Mouse (Mus musculus): ENCODE results near the gene Tmem210. TPM values are rescaled to one million over a fixed set of nuclear protein-coding genes. Genes with fewer than 3 reads are reported as not detected.
A peak's percentile ranks its signal among the peaks of the same experiment; 100 is the strongest.
"Not testable (repeated sequence)": the region's sequence is repeated elsewhere in the genome, so short reads cannot be mapped to it uniquely, and the experiment has no call there.

The Tmem210 gene
- polyA plus RNA-seq, 1 experiment from 2014 or later = not detected

GRCm38 (mm10) chr2:25246183-25247072, 41.5 kb upstream of the Tmem210 start, which contains the start of gene AL732309.1:
TSS of gene AL732309.1 (minus strand) at chr2:25246863.
- Histone ChIP-seq H3K4me1 (ENCODE audit: control insufficient read depth, insufficient read depth, low read length) (peaks cover 4% of the 10 kb centered on the region), H3K9ac (ENCODE audit: low read depth, low read length) (no peak within 1 kb of the TSS), H3K27me3 (replicated peaks; ENCODE audit: control insufficient read depth, insufficient read depth, low read length) (peaks cover 10% of the 10 kb centered on the region), H3K27ac (replicated peaks; ENCODE audit: low read depth, low read length) (no peak within 1 kb of the TSS), H3K9me3 (ENCODE audit: control insufficient read depth, low read length) (no peaks in the 10 kb centered on the region), H3K4me2 (ENCODE audit: low read depth, low read length) (no peak within 1 kb of the TSS), H3K36me3 (ENCODE audit: control insufficient read depth, insufficient read depth, low read length) (peaks cover 39% of the 10 kb centered on the region), H3K4me3 (ENCODE audit: low read depth, low read length) (no peak within 1 kb of the TSS)
- DNase-seq (ENCODE audit: low spot score) (no peak), ATAC-seq (ENCODE audit: low read depth) (no peak)
- 89% methylated on average over 10 of the region's 10 CpGs for WGBS

- DNase-seq (ENCODE audit: low spot score) (no peak), ATAC-seq (ENCODE audit: low read depth) (no peak)
- Histone ChIP-seq H3K27ac (replicated peaks; ENCODE audit: low read depth, low read length) (no peak overlapping the region), H3K27me3 (replicated peaks; ENCODE audit: control insufficient read depth, insufficient read depth, low read length) (no peaks in the 10 kb centered on the region), H3K4me2 (ENCODE audit: low read depth, low read length) (no peak overlapping the region), H3K9ac (ENCODE audit: low read depth, low read length) (no peak overlapping the region), H3K4me1 (ENCODE audit: control insufficient read depth, insufficient read depth, low read length) (peaks cover 10% of the 10 kb centered on the region; the same call in 1 of the 2 replicates), H3K4me3 (ENCODE audit: low read depth, low read length) (no peak overlapping the region), H3K36me3 (ENCODE audit: control insufficient read depth, insufficient read depth, low read length) (peaks cover 36% of the 10 kb centered on the region), H3K9me3 (ENCODE audit: control insufficient read depth, low read length) (no peaks in the 10 kb centered on the region)
- 76% methylated on average over 1 of the region's 1 CpGs for WGBS
Observed at GRCm38 (mm10) chr2:25252331-25252730, 35.6 kb upstream of the Tmem210 start.

- 0% methylated on average over 20 of the region's 39 CpGs for WGBS
- peak within 1 kb of the TSS; percentile 77 for H3K9ac ChIP-seq (ENCODE audit: low read depth, low read length)
- H3K27ac ChIP-seq (replicated peaks; ENCODE audit: low read depth, low read length) = peak within 1 kb of the TSS; percentile 65
- peaks cover 12% of the 10 kb centered on the region; the same call in 1 of the 2 replicates for H3K36me3 ChIP-seq (ENCODE audit: control insufficient read depth, insufficient read depth, low read length)
- H3K4me3 ChIP-seq (ENCODE audit: low read depth, low read length) = peak within 1 kb of the TSS; percentile 78
- peak; percentile 92 for DNase-seq (ENCODE audit: low spot score)
- ATAC-seq (ENCODE audit: low read depth) = peak; percentile 93
- H3K4me1 ChIP-seq (ENCODE audit: control insufficient read depth, insufficient read depth, low read length) = peaks cover 10% of the 10 kb centered on the region; the same call in 1 of the 2 replicates
- H3K9me3 ChIP-seq (ENCODE audit: control insufficient read depth, low read length) = no peaks in the 10 kb centered on the region
- H3K27me3 ChIP-seq (replicated peaks; ENCODE audit: control insufficient read depth, insufficient read depth, low read length) = no peaks in the 10 kb centered on the region
- peak within 1 kb of the TSS; percentile 90 for H3K4me2 ChIP-seq (ENCODE audit: low read depth, low read length)
Observed at GRCm38 (mm10) chr2:25255284-25255779, 32.6 kb upstream of the Tmem210 start, which contains the start of gene Tmem203. TSS of gene Tmem203 (plus strand) at chr2:25255439.

- not testable (repeated sequence) for H3K36me3 ChIP-seq (ENCODE audit: control insufficient read depth, insufficient read depth, low read length); DNase-seq (ENCODE audit: low spot score); H3K4me1 ChIP-seq (ENCODE audit: control insufficient read depth, insufficient read depth, low read length); H3K27me3 ChIP-seq (replicated peaks; ENCODE audit: control insufficient read depth, insufficient read depth, low read length); H3K9me3 ChIP-seq (ENCODE audit: control insufficient read depth, low read length); H3K27ac ChIP-seq (replicated peaks; ENCODE audit: low read depth, low read length); ATAC-seq (ENCODE audit: low read depth)
- peak overlapping the region; percentile 77; the same call in 1 of the 2 replicates for H3K9ac ChIP-seq (ENCODE audit: low read depth, low read length)
- WGBS = 56% methylated on average over 10 of the region's 12 CpGs
- H3K4me3 ChIP-seq (ENCODE audit: low read depth, low read length) = peak overlapping the region; percentile 78
- H3K4me2 ChIP-seq (ENCODE audit: low read depth, low read length) = peak overlapping the region; percentile 90
Observed at GRCm38 (mm10) chr2:25256443-25257109, 31.4 kb upstream of the Tmem210 start.

GRCm38 (mm10) chr2:25257250-25257649, 30.7 kb upstream of the Tmem210 start:
- not testable (repeated sequence) for H3K27me3 ChIP-seq (replicated peaks; ENCODE audit: control insufficient read depth, insufficient read depth, low read length); H3K4me2 ChIP-seq (ENCODE audit: low read depth, low read length); H3K27ac ChIP-seq (replicated peaks; ENCODE audit: low read depth, low read length); DNase-seq (ENCODE audit: low spot score); H3K36me3 ChIP-seq (ENCODE audit: control insufficient read depth, insufficient read depth, low read length); H3K4me3 ChIP-seq (ENCODE audit: low read depth, low read length); H3K9me3 ChIP-seq (ENCODE audit: control insufficient read depth, low read length); H3K9ac ChIP-seq (ENCODE audit: low read depth, low read length); ATAC-seq (ENCODE audit: low read depth)
- 81% methylated on average over 5 of the region's 5 CpGs for WGBS
- peaks cover 13% of the 10 kb centered on the region; the same call in 1 of the 2 replicates for H3K4me1 ChIP-seq (ENCODE audit: control insufficient read depth, insufficient read depth, low read length)

- Histone ChIP-seq H3K27me3 (replicated peaks; ENCODE audit: control insufficient read depth, insufficient read depth, low read length) (peaks cover 11% of the 10 kb centered on the region), H3K4me1 (ENCODE audit: control insufficient read depth, insufficient read depth, low read length) (peaks cover 22% of the 10 kb centered on the region), H3K4me2 (ENCODE audit: low read depth, low read length) (no peak overlapping the region), H3K9ac (ENCODE audit: low read depth, low read length) (no peak overlapping the region), H3K4me3 (ENCODE audit: low read depth, low read length) (no peak overlapping the region), H3K27ac (replicated peaks; ENCODE audit: low read depth, low read length) (no peak overlapping the region), H3K36me3 (ENCODE audit: control insufficient read depth, insufficient read depth, low read length) (no peaks in the 10 kb centered on the region), H3K9me3 (ENCODE audit: control insufficient read depth, low read length) (no peaks in the 10 kb centered on the region)
- no peak for DNase-seq (ENCODE audit: low spot score)
- WGBS = 51% methylated on average over 2 of the region's 2 CpGs
- ATAC-seq (ENCODE audit: low read depth) = no peak
Observed at GRCm38 (mm10) chr2:25258887-25259286, 29.1 kb upstream of the Tmem210 start.

- Histone ChIP-seq H3K4me2 (ENCODE audit: low read depth, low read length) (peak overlapping the region; percentile 98), H3K27ac (replicated peaks; ENCODE audit: low read depth, low read length) (no peak overlapping the region; the same call in 1 of the 2 replicates), H3K9me3 (ENCODE audit: control insufficient read depth, low read length) (no peaks in the 10 kb centered on the region), H3K36me3 (ENCODE audit: control insufficient read depth, insufficient read depth, low read length) (no peaks in the 10 kb centered on the region), H3K9ac (ENCODE audit: low read depth, low read length) (peak overlapping the region; percentile 69), H3K4me1 (ENCODE audit: control insufficient read depth, insufficient read depth, low read length) (peaks cover 21% of the 10 kb centered on the region), H3K27me3 (replicated peaks; ENCODE audit: control insufficient read depth, insufficient read depth, low read length) (peaks cover 16% of the 10 kb centered on the region), H3K4me3 (ENCODE audit: low read depth, low read length) (peak overlapping the region; percentile 75)
- 43% methylated on average over 12 of the region's 12 CpGs for WGBS
- DNase-seq (ENCODE audit: low spot score) (no peak), ATAC-seq (ENCODE audit: low read depth) (no peak; the same call in 1 of the 2 replicates)
Observed at GRCm38 (mm10) chr2:25261870-25262269, 26.1 kb upstream of the Tmem210 start.

- H3K9me3 ChIP-seq (ENCODE audit: control insufficient read depth, low read length) = no peaks in the 10 kb centered on the region
- ATAC-seq (ENCODE audit: low read depth) (peak; percentile 99), DNase-seq (ENCODE audit: low spot score) (peak; percentile 99)
- 1% methylated on average over 9 of the region's 39 CpGs for WGBS
- peak within 1 kb of the TSS; percentile 75 for H3K4me3 ChIP-seq (ENCODE audit: low read depth, low read length)
- peak within 1 kb of the TSS; percentile 98 for H3K4me2 ChIP-seq (ENCODE audit: low read depth, low read length)
- no peak within 1 kb of the TSS; the same call in 1 of the 2 replicates for H3K27ac ChIP-seq (replicated peaks; ENCODE audit: low read depth, low read length)
- H3K27me3 ChIP-seq (replicated peaks; ENCODE audit: control insufficient read depth, insufficient read depth, low read length) = peaks cover 16% of the 10 kb centered on the region
- H3K36me3 ChIP-seq (ENCODE audit: control insufficient read depth, insufficient read depth, low read length) = no peaks in the 10 kb centered on the region
- peaks cover 21% of the 10 kb centered on the region for H3K4me1 ChIP-seq (ENCODE audit: control insufficient read depth, insufficient read depth, low read length)
- peak within 1 kb of the TSS; percentile 69 for H3K9ac ChIP-seq (ENCODE audit: low read depth, low read length)
Observed at GRCm38 (mm10) chr2:25262291-25262767, 25.6 kb upstream of the Tmem210 start, which contains the start of gene Tprn. TSS of gene Tprn (plus strand) at chr2:25262618.

Measured in embryonic facial prominence, embryonic 14.5 days (tissue).